In the genomic region with DNA sequence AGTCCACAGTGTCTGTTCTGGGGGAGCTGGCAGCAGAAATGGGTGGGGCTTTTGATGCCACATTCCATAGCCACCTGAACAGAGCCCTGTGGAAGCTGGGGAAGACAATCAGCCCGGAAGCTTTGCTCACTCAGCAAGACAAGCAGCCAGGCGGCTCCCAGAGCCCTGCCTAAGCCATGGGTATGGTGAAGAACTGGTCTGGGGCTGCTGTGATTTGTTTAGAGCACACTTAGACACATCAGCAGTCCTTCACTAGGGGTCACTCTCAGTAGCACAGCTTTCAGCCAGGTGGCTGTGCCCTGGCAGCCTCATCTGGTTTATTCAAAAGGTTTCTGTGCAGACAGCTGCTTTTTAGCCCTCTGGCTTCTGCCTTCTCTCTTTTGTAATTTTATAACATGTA, we compare ENCODE assay signal across 19 mouse cellular contexts. TPM values are rescaled to one million over a fixed set of nuclear protein-coding genes. Genes with fewer than 3 reads are reported as not detected.
DNase-seq lines count a peak whose midpoint lies in the region; ATAC-seq and TF ChIP-seq lines count a peak whose summit lies in the region.
"Had no signal": no experiment of that assay in that cellular context is flagged by ENCODE, and none has a peak within 500 bp of the region (broad histone marks: within the 10 kb centered on the region; RNA-seq: fewer than 3 reads in every experiment).

No protein-coding gene starts in this region.

- DNase-seq in heart, postnatal 4 days = no peak
- DNase-seq in lung, postnatal 0 days (ENCODE audit: low spot score) = no peak
- DNase-seq in lung, postnatal 4 days = no peak
- no peak for DNase-seq in brain, embryonic 14.5 days (ENCODE audit: low read depth)
- no peak for DNase-seq in stomach, postnatal 0 days (ENCODE audit: low spot score)
- DNase-seq in spleen, adult 12 weeks (ENCODE audit: low spot score) = no peak
- DNase-seq: cerebellum, adult 11 months; cerebellum, postnatal 25 days; gastrocnemius, postnatal 14 days; heart, postnatal 36 days; lung, embryonic 14.5 days; right cerebral cortex, adult 18-20 months; thymus, postnatal 25 days had no signal

- H3K27me3 ChIP-seq in heart, embryonic 14.5 days (ENCODE audit: control insufficient read depth, insufficient read depth, low read length) = no peaks in the 10 kb centered on the region
- H3K27me3 ChIP-seq in lung, postnatal 0 days (replicated peaks; ENCODE audit: insufficient read depth, low read length) = no peaks in the 10 kb centered on the region
- no peaks in the 10 kb centered on the region for H3K27me3 ChIP-seq in stomach, postnatal 0 days (ENCODE audit: control insufficient read depth, insufficient read depth, low read length)
- no peaks in the 10 kb centered on the region for H3K27me3 ChIP-seq in forebrain, embryonic 15.5 days

- TF ChIP-seq CTCF in lung, postnatal 0 days (IDR thresholded peaks at IDR 0.05) = peak; percentile 15; the same call in 1 of the 2 replicates
- TF ChIP-seq CTCF in brain, embryonic 14.5 days (IDR thresholded peaks at IDR 0.05; ENCODE audit: borderline replicate concordance, extremely low read depth, insufficient read depth, insufficient read length) = peak; percentile 8; the same call in 1 of the 2 replicates
- peak; percentile 28; the same call in 1 of the 2 replicates for TF ChIP-seq CTCF in stomach, postnatal 0 days (IDR thresholded peaks at IDR 0.05; ENCODE audit: low read depth)

- H3K27ac ChIP-seq in heart, embryonic 14.5 days (replicated peaks in 1 of 2; ENCODE audit: control insufficient read depth in 1 of 2, insufficient read depth in 1 of 2, low read depth in 2 of 2, low read length in 2 of 2) = 0 out of 4 replicates have a peak overlapping the region, but pooled peaks of 1 of the 2 experiments have one; percentile 7
- H3K27ac ChIP-seq in lung, postnatal 0 days (ENCODE audit: low read length) = no peak overlapping the region
- H3K27ac ChIP-seq in stomach, postnatal 0 days (replicated peaks) = no peak overlapping the region
- H3K27ac ChIP-seq in forebrain, embryonic 15.5 days (replicated peaks) = no peak overlapping the region
- H3K27ac ChIP-seq: heart, embryonic 10.5 days; layer of hippocampus, adult 2 months had no signal

- 0 out of 2 replicates have a peak, but pooled peaks have one; percentile 37 for ATAC-seq in heart, embryonic 14.5 days (ENCODE audit: insufficient number of reproducible peaks, insufficient read depth, low FRiP score, low read depth)
- ATAC-seq in lung, postnatal 0 days = no peak
- no peak for ATAC-seq in stomach, postnatal 0 days (ENCODE audit: low FRiP score, low TSS enrichment)
- ATAC-seq in forebrain, embryonic 15.5 days (replicated peaks) = no peak
- ATAC-seq: midbrain, embryonic 16.5 days had no signal

- H3K4me2 ChIP-seq in heart, embryonic 14.5 days (ENCODE audit: low read length) = no peak overlapping the region
- no peak overlapping the region for H3K4me2 ChIP-seq in lung, postnatal 0 days (replicated peaks; ENCODE audit: low read depth, low read length)
- no peak overlapping the region for H3K4me2 ChIP-seq in stomach, postnatal 0 days (replicated peaks; ENCODE audit: low read depth)
- H3K4me2 ChIP-seq in forebrain, embryonic 15.5 days (replicated peaks) = no peak overlapping the region
- H3K4me2 ChIP-seq: lung, embryonic 14.5 days had no signal

- H3K4me3 ChIP-seq in heart, embryonic 14.5 days (ENCODE audit: control insufficient read depth in 1 of 2, insufficient read depth in 1 of 2, low read depth in 1 of 2, low read length in 2 of 2) = no peak overlapping the region
- no peak overlapping the region for H3K4me3 ChIP-seq in lung, postnatal 0 days (ENCODE audit: low read depth, low read length)
- H3K4me3 ChIP-seq in stomach, postnatal 0 days (ENCODE audit: low read depth, low read length) = no peak overlapping the region
- no peak overlapping the region for H3K4me3 ChIP-seq in forebrain, embryonic 15.5 days
- H3K4me3 ChIP-seq: heart, embryonic 10.5 days; layer of hippocampus, adult 2 months had no signal

- H3K9me3 ChIP-seq in heart, embryonic 14.5 days (ENCODE audit: control insufficient read depth, low read length) = no peaks in the 10 kb centered on the region
- no peaks in the 10 kb centered on the region for H3K9me3 ChIP-seq in lung, postnatal 0 days (ENCODE audit: low read length)
- no peaks in the 10 kb centered on the region for H3K9me3 ChIP-seq in stomach, postnatal 0 days (ENCODE audit: control insufficient read depth, low read length)
- H3K9me3 ChIP-seq in forebrain, embryonic 15.5 days = no peaks in the 10 kb centered on the region
- H3K9me3 ChIP-seq: heart, embryonic 10.5 days had no signal

- no peak for TF ChIP-seq EP300 in lung, postnatal 0 days (IDR thresholded peaks at IDR 0.05)
- TF ChIP-seq EP300 in stomach, postnatal 0 days (optimal IDR thresholded peaks at IDR 0.05) = no peak

- peaks cover 0 to 10% of the 10 kb centered on the region in 2 experiments; a peak in 2 of 4 replicates for H3K4me1 ChIP-seq in heart, embryonic 14.5 days (ENCODE audit: control insufficient read depth in 2 of 2, insufficient read depth in 2 of 2, low read length in 2 of 2)
- H3K4me1 ChIP-seq in lung, postnatal 0 days (ENCODE audit: insufficient read depth, low read depth, low read length) = no peaks in the 10 kb centered on the region
- no peaks in the 10 kb centered on the region for H3K4me1 ChIP-seq in stomach, postnatal 0 days (replicated peaks; ENCODE audit: control insufficient read depth, insufficient read depth)
- H3K4me1 ChIP-seq in forebrain, embryonic 15.5 days = no peaks in the 10 kb centered on the region

- peaks cover 93% of the 10 kb centered on the region for H3K36me3 ChIP-seq in heart, embryonic 14.5 days (ENCODE audit: control insufficient read depth, insufficient read depth, low read length)
- H3K36me3 ChIP-seq in lung, postnatal 0 days (ENCODE audit: insufficient read depth, low read length) = no peaks in the 10 kb centered on the region
- H3K36me3 ChIP-seq in stomach, postnatal 0 days (ENCODE audit: control insufficient read depth, insufficient read depth, low read length) = peaks cover 4% of the 10 kb centered on the region; the same call in 1 of the 2 replicates
- peaks cover 4% of the 10 kb centered on the region for H3K36me3 ChIP-seq in forebrain, embryonic 15.5 days

- WGBS in heart, embryonic 14.5 days = 33% methylated on average over 2 of the region's 2 CpGs
- 60% methylated on average over 2 of the region's 2 CpGs for WGBS in lung, postnatal 0 days
- 63% methylated on average over 2 of the region's 2 CpGs for WGBS in stomach, postnatal 0 days
- WGBS in forebrain, embryonic 15.5 days = 65% methylated on average over 2 of the region's 2 CpGs

- TF ChIP-seq POLR2A in brain, embryonic 14.5 days (IDR thresholded peaks at IDR 0.05; ENCODE audit: borderline replicate concordance, extremely low read depth, insufficient read depth, insufficient read length, poor library complexity, severe bottlenecking) = no peak

- no peak overlapping the region for H3K9ac ChIP-seq in heart, embryonic 14.5 days (ENCODE audit: low read length)
- H3K9ac ChIP-seq in lung, postnatal 0 days (replicated peaks; ENCODE audit: low read depth) = no peak overlapping the region
- no peak overlapping the region for H3K9ac ChIP-seq in stomach, postnatal 0 days (ENCODE audit: low read length)
- no peak overlapping the region for H3K9ac ChIP-seq in forebrain, embryonic 15.5 days (replicated peaks)
- H3K9ac ChIP-seq: lung, embryonic 14.5 days had no signal

RNA-seq across cellular contexts. Expression of gene Pak6, which starts 22.0 kb away (rescaled TPM):
- polyA plus RNA-seq in heart, embryonic 14.5 days (2014; fragmentation: Nextera tagmentation; extraction: Ambion mirVana) = 8.3 and 8.6 TPM in 2 replicates
- total RNA-seq in heart, postnatal 4 days (2021) = 10 to 100 TPM; 14.0 to 14.2 TPM
- 1.1 and 2.0 TPM in 2 replicates for polyA plus RNA-seq in lung, postnatal 0 days (2015; fragmentation: Nextera tagmentation; extraction: Ambion mirVana)
- polyA plus RNA-seq in brain, embryonic 14.5 days (2012; rRNA removed) = 24.9 and 41.3 TPM in 2 replicates
- polyA plus RNA-seq in stomach, postnatal 0 days (2015; fragmentation: Nextera tagmentation; extraction: Ambion mirVana) = 3.7 and 5.3 TPM in 2 replicates
- polyA plus RNA-seq in forebrain, embryonic 15.5 days (2015; fragmentation: Nextera tagmentation; extraction: Ambion mirVana) = 27.8 and 29.2 TPM in 2 replicates
- total RNA-seq: liver, adult 2 months had no signal

RNA-seq across cellular contexts. Expression of gene Bub1b, which starts 43.1 kb away (rescaled TPM):
- 66.8 and 67.1 TPM in 2 replicates for polyA plus RNA-seq in heart, embryonic 14.5 days (2014; fragmentation: Nextera tagmentation; extraction: Ambion mirVana)
- 10 to 100 TPM; 39.5 to 50.3 TPM for total RNA-seq in heart, postnatal 4 days (2021)
- polyA plus RNA-seq in lung, postnatal 0 days (2015; fragmentation: Nextera tagmentation; extraction: Ambion mirVana) = 4.1 and 5.8 TPM in 2 replicates
- 18.9 and 30.6 TPM in 2 replicates for polyA plus RNA-seq in brain, embryonic 14.5 days (2012; rRNA removed)
- polyA plus RNA-seq in stomach, postnatal 0 days (2015; fragmentation: Nextera tagmentation; extraction: Ambion mirVana) = 9.8 and 11.4 TPM in 2 replicates
- polyA plus RNA-seq in forebrain, embryonic 15.5 days (2015; fragmentation: Nextera tagmentation; extraction: Ambion mirVana) = 42.9 and 46.0 TPM in 2 replicates
